Mouse (Mus musculus) embryonic facial prominence, embryonic 11.5 days (tissue): Measurements from ENCODE around the gene Olfr735. TPM values are rescaled to one million over a fixed set of nuclear protein-coding genes. Genes with fewer than 3 reads are reported as not detected.

Experiments used
- ATAC-seq: fragments of 200-750 bp; cut with Nextera tagmentation; replicated peaks from 2 replicates; pipeline ENCODE4 v1.8.0; 2017; ENCODE audit warnings: low read depth; ENCODE audit not compliant: insufficient number of reproducible peaks, low FRiP score, low TSS enrichment
- DNase-seq: peaks from one replicate; pipeline ENCODE4 v3.0.0-alpha.2; 2015; ENCODE audit warnings: low spot score
- H3K27ac ChIP-seq: fragments of 300-500 bp; sonication (generic); replicated peaks from 2 replicates; pipeline ENCODE4 v1.5.1; 2014; ENCODE audit warnings: mild to moderate bottlenecking, low read depth, low read length, control low read depth
- H3K27me3 ChIP-seq: fragments of 300-500 bp; sonication (generic); 2 replicates; pipeline ENCODE4 v1.6.1; 2014; ENCODE audit warnings: mild to moderate bottlenecking, low read length, moderate library complexity, mixed read lengths; ENCODE audit not compliant: control insufficient read depth, insufficient read depth
- H3K36me3 ChIP-seq: fragments of 300-500 bp; sonication (generic); replicated peaks from 2 replicates; pipeline ENCODE4 v1.6.1; 2014; ENCODE audit warnings: low read depth, mild to moderate bottlenecking, low read length, moderate library complexity, mixed read lengths; ENCODE audit not compliant: control insufficient read depth, insufficient read depth
- H3K4me1 ChIP-seq: fragments of 300-500 bp; sonication (generic); 2 replicates; pipeline ENCODE4 v1.6.1; 2014; ENCODE audit warnings: low read length, mixed read lengths; ENCODE audit not compliant: control insufficient read depth, insufficient read depth
- H3K4me2 ChIP-seq: fragments of 300-500 bp; sonication (generic); 2 replicates; pipeline ENCODE4 v1.6.1; 2014; ENCODE audit warnings: low read depth, mild to moderate bottlenecking, control low read depth, low read length, moderate library complexity
- H3K4me3 ChIP-seq: fragments of 300-500 bp; sonication (generic); 2 replicates; pipeline ENCODE4 v1.5.1; 2014; ENCODE audit warnings: low read depth, low read length, control low read depth
- H3K9ac ChIP-seq: fragments of 300-500 bp; sonication (generic); replicated peaks from 2 replicates; pipeline ENCODE4 v1.6.1; 2014; ENCODE audit warnings: mild to moderate bottlenecking, control low read depth, low read length
- H3K9me3 ChIP-seq: fragments of 300-500 bp; sonication (generic); replicated peaks from 2 replicates; pipeline ENCODE4 v1.6.1; 2016; ENCODE audit warnings: mild to moderate bottlenecking, low read length, inconsistent platforms, mixed read lengths; ENCODE audit not compliant: control insufficient read depth
- WGBS: fragments of 180-500 bp; shearing (Covaris S2); extraction: QIAGEN DNeasy Blood & Tissue Kit; methylation state at CpG from one replicate; pipeline ENCODE4 v1.1.7; 2014; 5-methylcytosine and 5-hydroxymethylcytosine counted together
- polyA plus RNA-seq: library from polyadenylated mRNA; unstranded; fragments of >200 nt; fragmentation: Nextera tagmentation; extraction: Ambion mirVana; gene quantifications from 2 replicates; pipeline ENCODE4 v1.2.1, GENCODE M21; 2014

Gene Olfr735
- not detected in 2 replicates for polyA plus RNA-seq

DNA sequence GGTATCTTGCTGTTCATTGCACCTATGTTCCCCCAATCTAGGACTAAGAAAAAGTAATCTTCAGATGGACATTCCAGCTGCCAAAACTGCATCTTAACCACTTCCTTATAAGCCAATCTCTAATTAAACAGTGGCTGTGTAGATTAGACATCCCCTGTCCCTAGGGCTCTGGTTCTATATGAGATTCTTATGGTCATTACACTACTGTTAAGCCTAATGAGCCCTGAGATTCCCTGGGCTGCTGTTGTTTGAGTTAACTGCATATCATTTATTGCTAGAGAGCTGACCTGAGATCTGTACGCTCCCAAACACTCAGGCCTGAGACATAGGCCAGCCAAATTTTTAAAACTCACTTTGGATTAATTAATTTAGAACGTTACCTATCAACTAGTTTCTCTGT lies at the start of gene Olfr735:
Gene Olfr735 (minus strand): TSS at position 77 of the 400 bp plus-strand sequence.
- Histone ChIP-seq H3K27ac (no peak within 1 kb of the TSS), H3K36me3 (no peaks in the 10 kb centered on the region), H3K4me1 (no peaks in the 10 kb centered on the region), H3K4me2 (no peak within 1 kb of the TSS), H3K9me3 (no peaks in the 10 kb centered on the region), H3K9ac (no peak within 1 kb of the TSS), H3K27me3 (no peaks in the 10 kb centered on the region), H3K4me3 (no peak within 1 kb of the TSS)
- 80% methylated on average over 2 of the region's 2 CpGs for WGBS
- no peak for DNase-seq
- ATAC-seq, result no peak

DNA sequence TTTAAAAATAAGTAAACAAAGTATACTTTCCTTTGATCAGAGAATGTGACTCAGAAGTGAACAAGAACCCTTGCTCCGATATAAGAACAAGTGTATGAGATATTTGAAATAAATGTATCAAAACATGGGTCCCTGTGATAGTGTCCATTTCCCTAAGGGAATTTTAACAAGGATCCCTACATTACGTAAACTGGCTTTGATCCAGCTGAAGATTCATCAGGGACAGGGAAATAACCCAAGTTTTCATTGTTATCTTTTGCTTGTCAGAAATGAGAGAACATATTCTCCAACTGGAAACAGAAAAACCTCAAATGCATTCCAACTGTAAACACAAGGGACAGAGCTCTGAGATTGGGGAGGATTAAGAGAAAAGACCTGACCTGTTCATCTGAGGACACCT lies 32.2 kb upstream of the Olfr735 start, which contains the start of gene Olfr736:
Gene Olfr736 (plus strand): TSS at position 301 of the 400 bp plus-strand sequence.
- ATAC-seq (no peak), DNase-seq (no peak)
- no peak within 1 kb of the TSS for H3K27ac ChIP-seq
- H3K4me2 ChIP-seq, result no peak within 1 kb of the TSS
- no peaks in the 10 kb centered on the region for H3K4me1 ChIP-seq
- H3K9me3 ChIP-seq, result no peaks in the 10 kb centered on the region
- 82% methylated on average over 2 of the region's 2 CpGs for WGBS
- H3K4me3 ChIP-seq, result no peak within 1 kb of the TSS
- H3K36me3 ChIP-seq, result no peaks in the 10 kb centered on the region
- no peak within 1 kb of the TSS for H3K9ac ChIP-seq
- no peaks in the 10 kb centered on the region for H3K27me3 ChIP-seq

DNA sequence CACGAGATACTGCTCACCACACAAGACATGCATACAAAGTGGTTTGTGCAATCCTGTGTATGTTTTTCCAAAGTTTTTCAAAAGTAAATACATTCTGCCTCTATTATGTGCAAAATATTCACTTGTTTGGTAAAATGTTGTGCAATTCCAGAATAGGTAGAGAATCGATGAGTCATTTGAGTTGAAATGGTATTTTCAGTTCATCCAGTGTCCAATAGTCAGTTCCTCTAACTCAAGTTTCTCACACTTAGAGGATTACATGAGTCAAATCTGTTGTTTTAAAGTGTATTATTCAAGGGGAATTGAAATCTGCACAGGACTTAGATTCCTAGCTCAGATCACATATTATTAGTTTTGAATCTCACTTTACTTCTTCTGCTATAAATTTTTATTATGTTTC lies 14.9 kb upstream of the Olfr735 start:
- Histone ChIP-seq H3K4me3 (no peak overlapping the region), H3K27ac (no peak overlapping the region), H3K9ac (no peak overlapping the region), H3K4me1 (no peaks in the 10 kb centered on the region), H3K9me3 (no peaks in the 10 kb centered on the region), H3K4me2 (no peak overlapping the region), H3K27me3 (no peaks in the 10 kb centered on the region), H3K36me3 (no peaks in the 10 kb centered on the region)
- DNase-seq (no peak), ATAC-seq (no peak)
- 82% methylated on average over 2 of the region's 2 CpGs for WGBS

DNA sequence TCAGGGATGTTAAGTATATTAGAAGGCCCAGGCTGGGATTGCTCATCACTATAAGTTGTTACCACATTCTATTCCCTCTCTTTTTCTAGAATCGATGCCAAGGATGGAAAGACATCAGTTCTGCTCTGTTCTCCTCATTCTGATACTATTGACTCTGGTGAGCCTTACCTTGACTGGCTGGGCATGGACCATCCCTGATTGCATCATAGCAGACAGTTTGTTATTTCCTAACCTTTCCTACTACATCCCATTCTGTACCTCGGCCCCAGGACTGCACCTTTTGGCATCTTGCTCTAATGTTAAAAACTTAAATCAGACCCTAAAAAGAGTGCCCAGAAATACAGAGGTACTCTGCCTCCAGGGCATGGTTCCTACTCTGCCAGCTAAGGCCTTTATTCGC lies 11.8 kb upstream of the Olfr735 start:
- H3K4me2 ChIP-seq, result no peak overlapping the region
- H3K27me3 ChIP-seq, result no peaks in the 10 kb centered on the region
- no peak overlapping the region for H3K27ac ChIP-seq
- no peak overlapping the region for H3K4me3 ChIP-seq
- DNase-seq, result no peak
- H3K9ac ChIP-seq, result no peak overlapping the region
- no peaks in the 10 kb centered on the region for H3K9me3 ChIP-seq
- ATAC-seq, result no peak
- 84% methylated on average over 3 of the region's 3 CpGs for WGBS
- H3K4me1 ChIP-seq, result no peaks in the 10 kb centered on the region
- no peaks in the 10 kb centered on the region for H3K36me3 ChIP-seq

DNA sequence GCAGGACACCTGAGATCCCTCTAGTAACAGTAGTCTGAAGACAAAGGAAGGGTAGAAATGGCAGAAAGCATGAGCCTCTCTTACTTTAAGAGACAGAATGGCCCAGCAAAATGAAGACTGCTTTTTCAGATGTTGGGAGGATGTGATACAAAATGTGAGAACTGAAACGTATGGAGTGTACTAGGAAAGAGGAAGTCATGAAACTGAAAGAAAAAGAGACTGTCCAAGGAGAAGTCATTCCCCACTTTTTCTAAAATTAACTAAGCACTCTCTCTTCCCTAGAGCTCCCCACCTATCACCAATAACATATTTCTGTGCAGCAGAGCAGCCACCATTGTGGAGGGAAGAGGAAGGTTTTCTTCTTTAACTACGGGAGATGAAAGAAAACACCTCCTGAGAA lies 8.9 kb upstream of the Olfr735 start, which contains the start of gene Tlr11:
Gene Tlr11 (plus strand): TSS at position 322 of the 400 bp plus-strand sequence.
- no peak for ATAC-seq
- DNase-seq, result no peak
- WGBS, result 87% methylated on average over 2 of the region's 2 CpGs
- H3K4me1 ChIP-seq, result no peaks in the 10 kb centered on the region
- H3K4me2 ChIP-seq, result no peak within 1 kb of the TSS
- no peak within 1 kb of the TSS for H3K9ac ChIP-seq
- H3K27ac ChIP-seq, result no peak within 1 kb of the TSS
- no peaks in the 10 kb centered on the region for H3K36me3 ChIP-seq
- H3K27me3 ChIP-seq, result no peaks in the 10 kb centered on the region
- no peaks in the 10 kb centered on the region for H3K9me3 ChIP-seq
- H3K4me3 ChIP-seq, result no peak within 1 kb of the TSS

DNA sequence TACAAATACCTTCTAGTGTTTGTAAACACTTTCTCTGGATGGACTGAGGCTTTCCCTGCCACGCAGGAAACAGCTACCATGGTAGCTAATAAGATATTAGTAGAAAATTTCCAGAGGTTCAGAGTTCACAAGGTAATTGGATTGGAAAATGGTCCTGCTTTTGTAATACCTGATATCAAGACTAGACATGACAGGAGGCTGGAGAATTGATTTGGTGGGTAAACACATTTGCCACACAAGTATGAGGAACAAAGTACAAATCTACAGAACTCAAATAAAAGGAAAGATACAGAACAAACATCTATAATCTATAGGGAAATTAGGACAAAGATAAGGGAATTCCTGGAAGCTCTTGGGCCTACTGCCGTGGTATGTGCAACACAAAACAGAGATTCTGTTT lies 8.1 kb upstream of the Olfr735 start:
- WGBS, result 78% methylated on average over 2 of the region's 2 CpGs

DNA sequence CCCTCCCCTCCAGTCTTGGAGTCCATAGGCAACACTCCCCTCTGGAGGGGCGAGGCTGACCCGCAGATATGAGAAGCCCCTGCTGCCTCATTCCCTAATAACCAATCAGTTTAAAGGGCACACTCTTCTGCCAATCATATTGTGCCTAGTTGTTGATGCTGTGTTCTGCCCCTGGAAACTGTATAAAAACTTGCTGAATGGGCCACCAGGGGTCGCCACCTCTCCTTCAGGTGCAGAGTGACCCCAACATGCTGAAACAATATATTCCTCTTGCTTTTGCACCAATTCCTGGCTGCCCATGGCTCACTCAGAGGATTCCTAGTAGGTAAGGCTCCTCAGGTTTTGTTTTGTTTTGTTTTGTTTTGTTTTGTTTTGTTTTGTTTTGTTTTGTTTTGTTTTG lies 3.8 kb upstream of the Olfr735 start:
- no peak overlapping the region for H3K9ac ChIP-seq
- H3K4me3 ChIP-seq, result no peak overlapping the region
- no peak overlapping the region for H3K4me2 ChIP-seq
- H3K27me3 ChIP-seq, result no peaks in the 10 kb centered on the region
- WGBS, result 50% methylated on average over 3 of the region's 3 CpGs
- ATAC-seq (no peak), DNase-seq (peak; percentile 5)
- H3K4me1 ChIP-seq, result no peaks in the 10 kb centered on the region
- no peaks in the 10 kb centered on the region for H3K9me3 ChIP-seq
- H3K27ac ChIP-seq, result no peak overlapping the region
- no peaks in the 10 kb centered on the region for H3K36me3 ChIP-seq

More for the DNA sequence above, 8.1 kb upstream of the Olfr735 start:
- Histone ChIP-seq H3K4me1 (no peaks in the 10 kb centered on the region), H3K36me3 (no peaks in the 10 kb centered on the region), H3K9ac (no peak overlapping the region), H3K27me3 (no peaks in the 10 kb centered on the region), H3K9me3 (no peaks in the 10 kb centered on the region), H3K4me3 (no peak overlapping the region), H3K27ac (no peak overlapping the region), H3K4me2 (no peak overlapping the region)
- ATAC-seq, result no peak
- DNase-seq, result no peak

DNA sequence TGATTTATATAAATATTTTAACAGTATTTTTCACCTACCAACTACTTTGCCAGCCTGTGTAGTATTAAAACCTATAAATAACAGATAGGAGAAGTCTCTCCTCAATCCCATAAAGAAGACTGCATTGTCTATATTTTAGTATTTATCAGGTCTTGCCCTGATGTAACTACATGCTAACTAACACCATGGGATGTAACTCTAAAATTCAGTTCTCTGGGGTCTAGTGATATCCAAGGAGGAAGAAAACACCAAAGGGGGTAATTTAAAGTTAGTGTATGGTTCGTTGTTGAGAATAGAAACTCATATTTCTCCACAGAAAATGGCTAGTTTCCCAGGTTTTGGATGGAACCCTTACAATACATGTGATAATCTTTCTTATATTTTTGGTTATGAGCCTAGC lies 22.0 kb downstream of the Olfr735 start, which contains the start of gene Olfr734:
Gene Olfr734 (minus strand): TSS at position 101 of the 400 bp plus-strand sequence.
- Histone ChIP-seq H3K9me3 (no peaks in the 10 kb centered on the region), H3K36me3 (no peaks in the 10 kb centered on the region), H3K9ac (no peak within 1 kb of the TSS), H3K4me2 (no peak within 1 kb of the TSS), H3K27ac (no peak within 1 kb of the TSS), H3K4me3 (no peak within 1 kb of the TSS), H3K4me1 (no peaks in the 10 kb centered on the region), H3K27me3 (no peaks in the 10 kb centered on the region)
- no peak for DNase-seq
- ATAC-seq, result no peak
- WGBS, result 78% methylated on average over 1 of the region's 1 CpGs
